Mouse (Mus musculus) gastrocnemius, adult 8-10 months (tissue): ENCODE data around the gene Kif12. TPM values are rescaled to one million over a fixed set of nuclear protein-coding genes. Genes with fewer than 3 reads are reported as not detected.

Experiments
- DNase-seq, 2 experiments: peaks; one replicate each; pipeline ENCODE4 v3.0.0; 2022; ENCODE audit warnings: low spot score in 2 of 2
- total RNA-seq, 4 experiments: library from RNA; stranded (reverse); gene quantifications; 2 replicates each; pipeline ENCODE4 v1.2.4; 2022

The Kif12 gene
- total RNA-seq, 4 experiments from 2014 or later, result not detected

DNA sequence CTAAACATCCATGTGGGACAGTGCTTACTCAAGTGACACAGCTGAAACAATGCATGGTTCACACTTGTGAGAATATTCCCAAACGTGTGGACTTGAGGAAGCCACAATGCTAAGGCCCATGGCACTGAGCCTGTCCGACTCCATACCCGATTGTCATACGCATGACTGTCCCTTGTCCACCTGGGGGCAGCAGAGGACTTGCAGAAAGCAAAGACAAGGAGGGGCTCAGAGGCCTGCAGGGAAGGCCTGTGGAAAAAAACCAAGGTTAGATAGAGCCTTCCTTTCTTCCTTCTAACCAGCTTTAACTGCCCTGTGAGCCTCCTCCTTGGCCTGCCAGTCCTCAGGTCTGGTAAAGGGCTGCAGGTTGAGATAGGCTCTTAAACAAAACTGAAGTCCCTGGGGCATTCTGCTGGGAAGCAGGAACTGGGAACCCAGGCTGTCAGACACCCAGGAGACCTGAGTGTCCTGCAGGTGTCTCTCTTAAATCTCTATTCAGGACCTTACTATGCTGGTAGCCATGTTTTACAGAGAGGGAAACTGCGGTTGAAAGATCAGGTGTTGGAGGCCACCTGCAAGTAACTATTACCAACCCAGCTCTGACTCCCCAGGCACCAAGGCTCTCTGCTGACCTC, 12.9 kb downstream of the Kif12 start:
- peak; percentile 27 to 53 for DNase-seq

DNA sequence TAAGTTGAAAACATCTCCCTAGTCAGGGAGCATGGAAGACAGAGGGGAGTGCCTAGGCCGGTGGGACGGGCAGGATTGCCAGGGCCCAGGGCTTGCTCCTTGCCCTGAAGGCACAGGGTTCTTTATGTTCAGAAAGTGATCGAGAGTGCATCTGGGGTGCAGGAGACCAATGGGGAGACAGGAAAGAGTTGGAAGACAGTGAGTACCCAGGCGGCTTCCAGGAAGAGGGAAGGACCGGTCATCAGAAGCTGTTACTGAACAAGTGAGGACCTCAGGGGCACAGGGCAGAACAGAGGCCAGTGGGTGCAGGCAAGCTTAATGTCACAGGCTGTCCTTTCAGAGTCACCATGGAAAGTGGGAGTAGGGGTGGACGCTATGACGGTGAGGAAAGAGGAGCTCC, 13.7 kb downstream of the Kif12 start:
- no peak for DNase-seq

DNA sequence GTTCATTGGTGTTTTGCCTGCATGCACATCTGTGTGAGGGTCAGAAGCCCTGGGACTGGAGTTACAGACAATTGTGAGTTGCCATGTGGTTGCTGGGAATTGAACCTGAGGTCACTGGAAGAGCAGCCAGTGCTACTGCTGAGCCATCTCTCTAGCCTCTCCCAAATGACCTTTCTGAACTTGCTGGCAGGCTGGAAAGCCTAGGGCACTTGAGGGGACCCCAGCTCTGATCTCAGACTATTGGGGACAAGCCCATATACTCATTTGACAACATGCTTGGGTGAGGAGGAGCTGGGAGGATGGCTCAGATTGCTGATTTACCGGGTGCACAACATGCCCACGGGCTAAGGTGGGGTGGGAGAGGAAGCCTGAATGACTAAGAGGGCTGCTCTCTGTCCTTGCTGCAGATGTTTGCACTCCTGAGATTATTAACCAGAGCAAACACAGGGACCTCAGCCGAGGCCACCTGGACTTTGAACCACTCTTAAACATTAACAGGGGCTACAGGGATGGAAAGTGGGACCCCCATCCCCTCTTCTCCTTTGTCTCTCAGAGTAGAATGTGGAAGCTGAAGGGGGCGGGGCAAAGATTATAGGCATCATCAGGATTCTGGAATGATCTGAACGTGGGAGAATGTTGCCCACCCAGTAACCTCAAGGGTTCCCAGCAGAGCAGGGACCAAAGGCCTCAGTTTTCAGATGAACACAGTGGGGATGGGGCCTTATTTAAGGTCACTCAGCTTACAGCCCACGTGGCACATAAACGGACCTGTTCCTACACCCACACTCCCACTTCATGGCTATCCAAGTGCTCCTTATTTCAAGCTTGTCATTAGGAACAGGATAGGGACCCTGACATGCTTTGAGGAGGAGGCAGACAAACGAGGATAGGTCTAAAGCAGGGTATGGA, 15.0 kb downstream of the Kif12 start:
- no peak for DNase-seq

DNA sequence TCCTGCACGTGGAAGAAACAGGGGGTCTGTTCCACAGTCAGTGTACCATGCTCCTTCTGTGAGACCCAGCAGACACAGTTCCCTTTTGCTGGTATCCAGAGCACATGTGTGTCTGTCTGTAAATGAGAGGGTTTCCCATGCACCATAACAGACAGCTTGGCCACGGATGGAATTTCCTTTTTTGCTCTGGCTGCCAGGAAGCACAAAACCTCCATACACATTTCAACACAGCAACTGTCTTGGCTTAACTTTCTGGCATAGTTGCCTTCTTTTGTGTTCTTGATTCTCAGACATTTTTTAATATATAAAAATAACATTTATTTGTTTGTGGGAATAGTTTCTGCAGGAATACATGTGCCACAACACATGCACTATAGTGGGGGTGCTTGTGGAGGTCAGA, 16.3 kb downstream of the Kif12 start:
- no peak for DNase-seq

DNA sequence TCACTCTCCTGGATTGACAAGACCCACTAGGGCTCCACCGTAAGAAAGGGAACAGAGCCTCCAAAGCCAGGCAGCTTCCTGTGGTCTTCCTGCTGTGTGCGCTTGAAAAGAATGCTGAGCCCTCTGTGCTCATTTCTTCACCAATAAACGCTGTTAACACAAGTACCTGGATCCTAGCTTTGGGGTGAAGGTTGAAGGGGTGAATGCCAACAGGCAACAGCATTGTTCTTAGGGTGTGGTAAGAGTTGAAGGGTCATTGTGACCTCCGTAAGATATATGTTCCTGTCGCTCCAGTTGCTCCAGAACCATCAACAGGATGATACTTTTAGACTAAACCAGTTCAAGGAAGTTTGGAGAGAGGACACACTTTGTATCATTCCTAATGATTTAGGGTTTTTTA, 17.2 kb downstream of the Kif12 start, which contains the start of gene Ambp:
Gene Ambp, minus strand, starts transcription at position 101 of the 400 bp plus-strand sequence.
- no peak for DNase-seq

DNA sequence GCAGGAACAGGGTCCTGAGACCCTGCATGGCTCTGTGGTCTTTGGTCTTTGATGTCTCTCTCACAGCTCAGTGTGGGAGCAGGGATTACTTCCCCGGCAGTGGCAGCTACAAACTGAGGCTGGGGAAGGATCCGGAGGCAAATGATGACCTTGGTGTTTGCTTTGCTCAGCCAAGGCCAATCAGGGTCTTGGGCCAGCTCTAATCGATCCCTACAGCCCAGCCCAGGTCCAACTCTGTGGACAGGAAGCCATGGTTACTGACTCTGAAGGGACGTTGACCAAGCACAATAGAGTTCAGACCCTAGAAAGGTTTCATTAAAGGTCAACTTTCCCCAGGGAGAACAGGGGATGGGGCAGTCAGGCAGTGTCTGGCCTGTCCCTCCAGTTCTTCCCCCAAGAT, 17.9 kb downstream of the Kif12 start:
- no peak for DNase-seq

DNA sequence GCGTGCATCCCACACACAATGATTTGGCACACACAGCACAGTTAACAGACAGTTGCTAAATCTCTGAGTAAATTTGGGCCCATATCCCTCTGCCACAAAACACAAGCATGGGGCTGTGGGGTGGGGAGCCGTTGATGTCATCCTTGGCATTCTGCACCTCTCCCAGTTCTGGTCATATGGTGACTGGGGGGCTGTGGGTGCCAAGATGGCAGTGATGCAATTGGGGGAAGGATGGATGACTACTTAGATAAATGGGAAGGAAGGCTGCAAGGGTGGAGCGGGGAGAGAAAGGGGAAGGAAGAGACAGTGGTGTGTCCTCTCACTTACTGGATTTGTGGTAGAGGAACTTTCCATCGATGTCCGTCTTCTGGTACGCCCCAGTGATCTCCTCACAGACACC, 20.8 kb downstream of the Kif12 start:
- DNase-seq, result no peak

DNA sequence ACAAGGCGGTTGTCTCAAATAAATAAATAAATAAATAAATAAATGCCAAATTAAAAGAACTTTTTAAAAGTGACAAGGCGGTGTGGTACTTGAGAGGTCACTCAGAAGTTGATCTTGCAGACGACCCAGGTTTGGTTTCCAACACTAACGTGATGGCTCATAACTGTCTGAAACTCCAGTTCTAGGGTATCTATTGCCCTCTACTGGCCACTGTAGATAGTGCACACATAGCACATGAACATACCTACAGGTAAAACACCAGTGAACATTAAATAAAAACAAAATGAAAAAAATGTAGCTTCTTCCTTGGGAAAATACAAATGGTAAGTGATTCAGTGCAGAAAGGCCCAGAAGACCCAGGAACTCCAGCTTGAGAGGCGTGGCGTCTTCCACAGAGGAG, 24.7 kb downstream of the Kif12 start:
- DNase-seq, result no peak

DNA sequence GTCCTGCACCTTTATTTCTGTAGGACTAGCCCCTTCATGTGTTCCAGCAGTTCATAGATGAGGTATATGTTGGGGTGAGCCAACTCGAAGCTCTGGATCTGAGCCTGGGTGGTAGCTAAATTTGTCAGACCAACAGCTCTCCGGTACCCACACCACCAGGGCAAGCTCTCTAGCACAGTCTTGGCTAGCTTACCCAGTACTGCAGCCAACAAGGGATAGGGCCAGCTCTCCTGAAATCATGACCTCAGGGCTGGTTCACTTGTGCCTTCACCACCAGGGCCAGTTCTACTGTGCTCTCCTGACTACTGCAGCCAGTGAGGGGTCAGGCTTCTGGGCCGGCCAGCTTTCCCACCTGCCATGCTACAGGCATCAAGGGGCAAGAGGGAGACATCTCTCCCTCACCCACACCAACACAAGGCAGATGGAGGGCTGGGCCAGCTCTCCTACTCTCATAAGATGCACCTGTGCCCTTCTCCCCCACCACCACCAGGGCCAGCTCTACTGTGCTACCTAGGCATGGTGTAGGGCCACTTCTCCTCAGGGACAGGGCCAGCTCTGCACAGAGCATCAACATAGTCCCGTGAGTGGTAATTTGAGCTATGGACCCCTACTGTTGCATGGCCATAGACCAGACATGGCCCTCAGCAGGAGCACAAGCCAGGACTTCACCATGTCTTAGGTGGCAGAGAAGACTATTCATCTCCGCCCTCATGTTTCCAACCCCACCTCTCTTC, 41.9 kb downstream of the Kif12 start:
- DNase-seq, result peak; percentile 15 to 47

DNA sequence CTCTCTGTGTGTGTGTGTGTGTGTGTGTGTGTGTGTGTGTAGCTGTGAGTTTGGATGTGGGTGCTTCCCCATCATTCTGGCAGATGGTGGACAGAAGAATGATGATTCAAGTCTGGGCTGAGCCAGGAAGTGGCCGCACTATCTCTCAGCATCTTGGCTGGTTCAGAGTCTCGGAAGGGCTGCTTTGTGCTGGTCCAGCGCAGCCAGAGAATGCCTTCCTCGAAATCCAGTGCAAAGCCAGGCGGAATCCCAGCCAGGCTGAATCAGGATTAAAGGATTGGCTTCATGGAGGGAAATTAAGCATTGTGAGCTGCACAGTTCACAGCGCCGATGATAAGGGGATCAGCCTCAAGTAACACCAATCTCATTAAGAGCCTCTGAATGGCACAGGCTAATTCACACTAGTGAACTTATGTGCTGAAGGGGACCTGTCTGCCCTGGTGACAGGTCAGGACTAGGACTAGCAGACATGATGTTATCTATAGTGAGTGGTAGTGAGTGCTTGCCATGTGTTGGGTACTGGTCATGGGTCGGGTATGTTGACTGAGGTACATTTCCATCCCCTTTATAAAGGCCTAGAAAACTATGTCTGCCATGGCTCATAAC, 47.0 kb downstream of the Kif12 start:
- no peak for DNase-seq

DNA sequence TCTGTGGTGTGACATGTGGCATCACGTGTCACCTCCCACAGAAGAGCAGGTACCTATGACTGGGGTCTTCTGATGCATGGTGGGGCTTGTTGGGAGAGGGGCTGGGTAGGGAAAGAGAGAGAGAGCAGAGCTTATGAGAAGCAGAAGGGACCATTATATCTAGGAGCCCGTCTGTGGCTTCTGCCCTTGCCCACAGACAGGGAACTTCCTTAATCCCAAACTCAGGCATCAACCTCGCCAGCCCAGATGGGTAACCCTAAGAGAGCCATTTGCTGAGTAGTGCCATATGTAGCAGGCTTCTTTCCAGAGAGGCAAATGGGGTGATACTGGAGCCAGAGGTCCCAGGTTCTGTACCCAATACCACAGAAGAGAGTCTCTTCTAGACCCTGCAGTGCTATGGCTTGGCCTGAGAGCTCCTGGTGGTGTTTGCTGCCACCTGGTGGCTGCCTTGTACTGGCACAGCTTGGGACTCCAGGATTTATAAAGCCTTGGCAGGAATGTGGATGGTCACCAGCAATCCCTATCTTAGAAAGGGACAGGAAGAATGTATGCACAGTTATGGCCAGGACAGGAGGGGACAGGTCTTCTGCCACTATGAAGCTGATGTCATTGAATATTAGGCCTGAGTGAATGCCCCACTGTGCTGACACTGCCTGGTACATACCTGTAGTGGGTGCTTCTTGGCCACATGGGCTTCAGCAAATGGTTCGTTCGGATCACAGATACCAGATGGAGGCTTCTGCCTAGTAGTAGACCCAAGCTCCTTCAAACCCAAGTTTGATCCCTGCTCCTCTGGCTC, 53.1 kb downstream of the Kif12 start:
- peak; percentile 36 to 53 for DNase-seq

Other genes with a start within 250 kb of the Kif12 start
- gene Zfp618, start 206.6 kb downstream of the Kif12 start, total RNA-seq, result under 1 TPM; 0.10 to 0.20 (median 0.13) TPM
- not detected for gene Ambp, start 17.3 kb downstream of the Kif12 start, total RNA-seq
- under 1 TPM; 0.17 to 0.67 (median 0.65) TPM for gene Col27a1, start 41.9 kb upstream of the Kif12 start, total RNA-seq
- 1 to 10 TPM in 3 of 4 experiments, not detected in 1; 1.8 to 4.2 (median 2.1) TPM for gene Orm1, start 172.4 kb upstream of the Kif12 start, total RNA-seq
- not detected for gene Orm3, start 184.0 kb upstream of the Kif12 start, total RNA-seq
- gene Orm2, start 190.3 kb upstream of the Kif12 start, total RNA-seq, result 1 to 10 TPM in 1 of 4 experiments, not detected in 3; 1.3 TPM
- 1 to 10 TPM in 2 of 4 experiments, under 1 TPM in 2; 0.68 to 1.4 (median 0.96) TPM for gene Akna, start 231.2 kb upstream of the Kif12 start, total RNA-seq